Mouse (Mus musculus) layer of hippocampus, postnatal 14 days (tissue): ENCODE measurements around the gene Rhbdd2. TPM values are rescaled to one million over a fixed set of nuclear protein-coding genes. Genes with fewer than 3 reads are reported as not detected.
"Not testable (repeated sequence)": the region's sequence is repeated elsewhere in the genome, so short reads cannot be mapped to it uniquely, and the experiment has no call there.

Experiments
- DNase-seq, 2 experiments: peaks; one replicate each; pipeline ENCODE4 v3.0.0; 2021 to 2022; ENCODE audit warnings: low spot score in 2 of 2, mixed read lengths in 1 of 2
- long read RNA-seq, 2 experiments: library from polyadenylated mRNA; stranded (forward); transcript quantifications; one replicate each; pipeline ENCODE4 v2.0.0; 2021
- total RNA-seq, 2 experiments: library from RNA; stranded (reverse); gene quantifications; 2 replicates each; pipeline ENCODE4 v1.2.3; 2021

Rhbdd2 gene
- total RNA-seq = 10 to 100 TPM; 66.9 to 71.7 TPM
- long read RNA-seq, experiment 1, full-length matches to known transcripts = 82 of 99 reads
- long read RNA-seq, experiment 1, partial matches to known transcripts = 7 of 99 reads
- long read RNA-seq, experiment 1, other reads (novel, unspliced or antisense) = 10 of 99 reads
- long read RNA-seq, experiment 2, full-length matches to known transcripts = 79 of 98 reads
- long read RNA-seq, experiment 2, partial matches to known transcripts = 2 of 98 reads
- long read RNA-seq, experiment 2, other reads (novel, unspliced or antisense) = 17 of 98 reads

DNA sequence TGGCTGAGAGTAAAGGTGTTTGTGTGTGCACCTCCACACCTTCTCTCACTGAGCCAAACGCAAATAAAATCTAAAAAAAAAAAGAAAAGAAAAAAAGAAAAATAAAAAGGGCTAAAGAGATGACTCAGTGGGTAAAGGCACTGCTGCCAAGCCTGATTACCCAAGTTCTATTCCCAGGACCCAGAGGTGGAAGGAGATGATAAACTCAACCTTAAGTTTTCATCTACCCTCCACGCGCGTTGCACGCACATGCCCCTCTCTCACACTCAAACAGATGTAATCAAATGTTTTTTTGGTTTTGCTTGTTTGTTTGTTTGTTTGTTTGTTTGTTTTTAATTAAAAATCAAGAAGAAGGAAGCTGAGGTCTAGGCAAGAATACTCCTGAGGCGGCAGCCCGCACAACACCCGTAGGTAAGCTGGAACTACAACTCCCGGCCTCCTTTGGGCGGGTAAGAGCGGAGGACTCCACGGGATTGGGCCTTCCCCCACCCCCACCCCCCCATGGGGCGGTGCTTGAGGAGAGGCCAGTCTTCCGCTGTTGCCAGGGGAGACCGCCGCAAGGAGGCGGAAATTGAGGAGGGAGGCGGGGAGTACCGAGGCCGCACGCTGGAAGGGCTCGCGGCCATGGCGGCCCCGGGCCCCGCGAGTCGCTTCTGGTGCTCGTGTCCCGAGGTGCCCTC, at the start of gene Rhbdd2:
Rhbdd2 (plus strand) TSS at position 502 of the 680 bp plus-strand sequence.
- DNase-seq = peak; percentile 91 to 96

DNA sequence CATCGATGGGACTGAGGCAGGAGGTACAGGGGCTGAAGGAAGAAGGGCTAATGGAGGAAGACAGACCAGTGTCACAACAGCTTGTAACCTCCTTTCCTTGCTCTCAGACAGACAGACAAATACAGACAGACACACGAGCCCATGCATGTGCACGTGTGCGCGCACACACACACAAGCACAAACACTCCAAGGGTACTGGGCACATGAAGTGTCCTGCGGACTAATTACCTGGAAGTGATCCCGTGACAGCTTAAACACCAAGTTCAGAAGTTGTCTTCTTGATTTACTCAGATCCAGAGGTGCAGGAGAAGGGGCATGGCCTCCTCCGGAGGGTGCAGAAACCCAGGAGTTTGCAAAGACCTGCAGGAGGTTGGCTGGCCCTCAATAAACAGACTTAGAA, 46.7 kb upstream of the Rhbdd2 start:
- no peak for DNase-seq

DNA sequence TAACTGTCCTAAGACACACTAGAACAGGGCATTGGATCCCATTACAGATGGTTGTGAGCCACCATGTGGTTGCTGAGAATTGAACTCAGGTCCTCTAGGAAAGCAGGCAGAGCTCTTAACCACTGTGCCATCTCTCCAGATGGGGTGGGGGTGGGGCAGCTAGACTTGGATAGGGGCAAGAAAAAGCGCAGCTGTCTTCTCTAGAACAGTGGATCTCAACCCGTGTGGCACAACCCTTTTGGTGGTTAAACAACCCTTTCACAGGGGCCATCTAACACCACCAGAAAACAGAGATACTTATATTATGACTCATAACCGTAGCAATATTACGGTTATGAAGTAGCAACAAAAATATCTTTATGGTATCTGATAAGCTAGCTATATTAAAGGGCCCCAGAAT, 44.7 kb upstream of the Rhbdd2 start:
- no peak for DNase-seq

DNA sequence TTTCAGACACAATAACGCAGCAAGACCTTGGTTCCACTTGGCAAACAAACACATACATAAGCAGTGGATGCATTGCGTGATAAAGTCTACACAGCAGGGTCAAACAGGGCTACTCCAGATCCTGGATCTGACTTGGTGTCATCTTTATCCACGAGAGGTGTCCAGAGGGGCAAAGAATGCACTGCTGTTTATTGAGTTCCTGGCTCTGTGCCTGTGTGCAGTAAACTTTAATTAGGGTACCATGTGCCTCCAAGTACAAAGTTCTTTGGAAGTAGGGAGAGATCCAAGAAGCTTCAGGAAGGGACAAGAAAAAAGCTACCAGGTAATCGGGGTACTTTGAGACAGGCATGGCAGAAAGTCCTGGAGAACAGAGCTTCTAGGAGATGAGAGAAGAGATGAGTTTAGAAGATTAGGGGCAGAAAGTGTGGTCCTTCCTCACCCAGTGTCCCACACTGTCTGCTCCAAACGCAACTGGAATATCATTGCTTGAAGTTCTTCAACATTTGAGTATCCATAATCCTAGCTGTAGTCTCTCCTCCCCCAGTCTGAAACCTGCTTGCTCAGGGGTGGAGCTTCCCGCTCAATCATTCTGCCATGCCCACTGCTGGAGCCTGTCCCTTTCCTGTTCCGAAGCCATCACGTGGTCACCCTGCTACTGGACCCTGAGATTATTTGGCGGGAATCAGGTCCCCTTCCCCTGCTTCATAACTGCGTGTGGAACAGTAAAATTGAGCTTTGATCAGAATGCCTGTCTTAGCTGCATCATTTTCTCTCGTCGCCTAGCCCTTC, 42.2 kb upstream of the Rhbdd2 start:
- DNase-seq = no peak

DNA sequence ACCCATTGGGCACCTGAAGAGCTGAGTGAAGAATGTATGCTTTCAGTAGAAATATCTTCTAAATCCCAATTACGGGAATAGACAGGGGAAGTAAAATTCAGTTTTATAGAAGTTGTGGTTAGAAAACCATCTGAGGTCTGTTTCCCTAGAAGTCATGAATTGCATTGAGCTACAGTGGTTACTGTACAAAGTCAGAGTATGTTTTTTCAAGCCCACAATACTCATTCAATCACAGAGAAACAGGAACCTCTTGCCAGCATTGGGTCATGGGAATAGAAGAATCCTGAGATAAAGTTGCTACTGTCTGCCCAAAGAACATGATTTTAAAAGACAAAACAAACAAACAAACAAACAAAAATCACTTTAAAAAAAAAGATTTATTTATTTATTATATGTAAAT, 27.8 kb upstream of the Rhbdd2 start:
- not testable (repeated sequence) for DNase-seq

DNA sequence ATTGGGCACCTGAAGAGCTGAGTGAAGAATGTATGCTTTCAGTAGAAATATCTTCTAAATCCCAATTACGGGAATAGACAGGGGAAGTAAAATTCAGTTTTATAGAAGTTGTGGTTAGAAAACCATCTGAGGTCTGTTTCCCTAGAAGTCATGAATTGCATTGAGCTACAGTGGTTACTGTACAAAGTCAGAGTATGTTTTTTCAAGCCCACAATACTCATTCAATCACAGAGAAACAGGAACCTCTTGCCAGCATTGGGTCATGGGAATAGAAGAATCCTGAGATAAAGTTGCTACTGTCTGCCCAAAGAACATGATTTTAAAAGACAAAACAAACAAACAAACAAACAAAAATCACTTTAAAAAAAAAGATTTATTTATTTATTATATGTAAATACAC, 25.7 kb upstream of the Rhbdd2 start:
- DNase-seq = not testable (repeated sequence)

DNA sequence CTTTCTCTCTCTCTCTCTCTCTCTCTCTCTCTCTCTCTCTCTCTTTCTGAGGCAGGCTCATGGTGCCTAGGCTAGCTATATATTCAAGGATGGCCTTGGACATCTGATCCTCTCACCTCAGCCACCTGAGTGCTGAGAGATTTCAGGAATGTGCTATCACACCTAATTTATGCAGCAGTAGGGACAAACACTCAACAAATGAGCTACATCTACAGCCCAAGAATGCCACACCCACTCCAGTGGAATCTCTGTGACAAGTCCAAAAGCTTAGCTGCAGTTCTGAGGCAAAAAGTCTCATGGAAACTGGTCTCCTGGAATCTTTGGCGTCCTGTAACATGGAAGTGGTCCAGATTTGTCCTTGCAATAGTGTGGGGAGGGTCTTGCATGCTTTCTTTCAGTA, 24.8 kb upstream of the Rhbdd2 start:
- no peak for DNase-seq

GRCm38 (mm10) chr5:135609794-135610193, 22.6 kb upstream of the Rhbdd2 start:
- no peak for DNase-seq

GRCm38 (mm10) chr5:135619741-135620140, 12.7 kb upstream of the Rhbdd2 start:
- DNase-seq = not testable (repeated sequence)

GRCm38 (mm10) chr5:135620526-135620925, 11.9 kb upstream of the Rhbdd2 start:
- DNase-seq = no peak

GRCm38 (mm10) chr5:135621725-135622124, 10.7 kb upstream of the Rhbdd2 start:
- no peak for DNase-seq

DNA sequence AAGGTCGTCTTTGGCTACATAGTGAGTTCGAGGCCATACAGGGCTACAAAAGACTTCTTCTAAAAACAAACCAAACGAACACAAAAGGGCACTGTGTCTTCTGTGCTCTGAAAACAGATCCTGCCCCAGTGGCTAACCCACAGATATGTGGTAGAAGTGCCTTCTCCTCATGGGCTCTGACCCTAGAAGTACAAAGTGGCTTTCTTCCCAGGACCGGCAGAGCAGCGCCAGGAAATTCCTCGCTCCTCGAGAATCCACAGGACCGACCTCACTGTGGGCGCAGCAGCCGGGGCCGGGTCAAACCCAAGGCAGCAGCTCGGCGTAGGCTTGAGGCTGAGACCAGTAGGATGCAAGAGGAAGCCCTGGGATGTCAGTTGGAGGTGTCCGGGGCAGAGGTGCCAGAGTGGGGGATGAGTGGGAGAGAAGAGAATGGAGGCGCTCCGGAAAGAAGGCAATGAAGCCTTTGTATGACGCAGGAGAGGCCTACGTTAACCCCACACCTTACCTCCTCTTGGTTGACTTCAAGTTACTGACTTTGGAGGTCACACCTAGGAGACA, 9.3 kb upstream of the Rhbdd2 start:
- DNase-seq = no peak

- no peak for DNase-seq
Measured at GRCm38 (mm10) chr5:135628916-135629315, 3.5 kb upstream of the Rhbdd2 start.

- no peak for DNase-seq
Measured at GRCm38 (mm10) chr5:135629401-135629800, 3.0 kb upstream of the Rhbdd2 start.

GRCm38 (mm10) chr5:135630598-135630997, 1.8 kb upstream of the Rhbdd2 start:
- peak; percentile 34 to 77 for DNase-seq

- DNase-seq = no peak
Measured at GRCm38 (mm10) chr5:135632797-135633144, 353 bp downstream of the Rhbdd2 start.

DNA sequence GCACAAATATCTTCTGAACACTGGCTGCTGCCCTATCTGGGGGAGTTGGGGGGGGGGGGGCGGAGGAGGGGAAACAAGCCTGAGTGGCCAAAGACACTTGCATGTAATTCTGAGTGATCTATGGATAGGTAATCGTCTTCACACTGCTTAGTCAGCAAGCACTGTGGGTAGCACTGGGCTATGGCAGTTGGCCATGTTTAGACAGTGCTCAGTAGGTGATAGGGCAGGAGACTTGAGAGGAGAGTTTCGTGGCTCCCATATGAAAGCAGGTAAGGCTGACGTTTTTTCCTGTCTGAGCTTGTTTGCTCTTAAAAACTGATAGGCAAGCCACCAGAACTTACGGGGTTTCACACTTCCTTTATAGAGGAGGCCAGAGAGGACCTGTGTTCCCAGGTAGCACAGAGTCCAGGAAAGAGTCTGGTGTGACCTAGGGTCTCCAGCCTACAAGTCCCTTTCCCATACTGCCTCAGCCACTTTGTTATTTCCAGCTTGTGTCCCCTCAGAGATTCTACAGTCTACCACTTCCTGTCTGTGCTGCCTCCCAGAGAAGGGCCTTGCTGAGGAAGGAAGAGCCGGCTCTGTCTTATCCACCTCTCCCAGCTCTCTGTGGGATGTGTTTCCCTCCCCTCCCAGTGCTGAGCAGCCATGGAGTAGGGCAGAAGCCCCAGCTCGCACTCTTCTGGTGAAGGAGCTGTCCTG, 7.5 kb downstream of the Rhbdd2 start:
- DNase-seq = no peak

GRCm38 (mm10) chr5:135640459-135640789, 8.0 kb downstream of the Rhbdd2 start:
- no peak for DNase-seq

DNA sequence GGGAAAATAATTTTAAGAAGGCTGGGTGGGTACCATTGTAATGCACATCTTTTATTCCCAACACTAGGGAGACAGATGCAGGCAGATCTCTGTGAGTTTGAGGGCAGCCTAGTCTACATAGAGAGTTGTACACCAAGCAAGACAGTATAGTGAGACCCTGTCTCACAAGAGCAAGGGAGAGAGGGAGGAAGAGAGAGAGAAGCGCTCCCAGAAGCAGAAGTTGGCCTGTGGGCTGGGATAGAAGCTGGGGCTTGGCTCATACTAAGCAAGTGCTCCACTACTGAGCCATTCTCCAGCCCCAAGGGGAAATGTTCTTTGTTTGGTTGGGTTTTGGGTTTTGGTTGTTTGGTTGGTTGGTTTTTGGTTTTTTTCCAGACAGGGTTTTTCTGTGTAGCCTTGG, 8.6 kb downstream of the Rhbdd2 start:
- no peak for DNase-seq

GRCm38 (mm10) chr5:135642686-135643551, 10.5 kb downstream of the Rhbdd2 start:
- DNase-seq = no peak

DNA sequence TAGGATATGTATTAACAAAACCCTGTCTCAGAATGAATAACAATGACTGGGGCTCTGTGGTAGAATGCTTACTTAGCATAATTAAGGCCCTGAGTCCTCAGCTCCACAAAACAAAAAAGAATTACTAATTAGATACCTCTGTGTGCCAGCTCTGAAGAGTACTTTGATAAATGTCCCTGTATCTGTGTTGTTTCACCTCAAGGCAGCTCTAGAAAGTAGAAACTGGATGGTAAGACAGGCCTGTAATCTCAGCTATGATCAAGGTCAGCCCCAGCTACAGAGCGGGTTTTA, 11.1 kb downstream of the Rhbdd2 start:
- no peak for DNase-seq
